10 mouse cellular contexts compared by ENCODE assay signal in the genomic region with DNA sequence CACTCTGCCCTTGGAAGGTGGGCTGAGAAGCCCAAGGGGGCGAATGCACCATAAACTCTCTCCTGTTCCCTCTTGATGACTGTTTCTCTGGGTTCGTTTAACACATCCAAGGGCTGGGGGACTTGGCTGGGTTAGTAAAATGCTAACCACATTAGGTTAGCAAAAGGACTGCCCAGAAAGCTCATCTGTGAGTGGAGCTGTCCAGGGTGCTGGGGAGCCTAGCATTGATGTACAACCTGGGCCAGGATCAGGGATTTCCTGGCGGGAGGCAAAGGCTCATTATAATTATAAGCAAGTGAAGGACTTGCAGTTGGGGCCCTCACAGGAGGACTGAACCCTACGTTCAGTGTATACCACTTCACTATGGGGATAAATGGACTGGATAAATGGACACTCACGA.
A peak's percentile ranks its signal among the peaks of the same experiment; 100 is the strongest.
DNase-seq lines count a peak whose midpoint lies in the region; ATAC-seq and TF ChIP-seq lines count a peak whose summit lies in the region.
"Had no signal": no experiment of that assay in that cellular context is flagged by ENCODE, and none has a peak within 500 bp of the region (broad histone marks: within the 10 kb centered on the region; RNA-seq: fewer than 3 reads in every experiment).

No protein-coding gene starts in this region.

- H3K9me3 ChIP-seq in kidney, embryonic 14.5 days (ENCODE audit: control insufficient read depth, low read length) = no peaks in the 10 kb centered on the region
- H3K9me3 ChIP-seq in ES-E14 (ENCODE audit: control insufficient read depth, insufficient read depth, low read depth, low read length) = no peaks in the 10 kb centered on the region
- no peaks in the 10 kb centered on the region for H3K9me3 ChIP-seq in limb, embryonic 10.5 days (replicated peaks)
- H3K9me3 ChIP-seq: stomach, embryonic 15.5 days had no signal

- intact Hi-C loops in left cerebral cortex, postnatal 25 days (cut with DNase I) = no loop called here

- no peak overlapping the region for H3K27ac ChIP-seq in kidney, embryonic 14.5 days (ENCODE audit: low read depth, low read length)
- no peak overlapping the region for H3K27ac ChIP-seq in ES-E14 (ENCODE audit: insufficient read depth, low read depth, low read length, poor library complexity, severe bottlenecking)
- H3K27ac ChIP-seq in limb, embryonic 10.5 days = no peak overlapping the region
- H3K27ac ChIP-seq: stomach, embryonic 15.5 days had no signal

- no peak overlapping the region for H3K4me3 ChIP-seq in kidney, embryonic 14.5 days (ENCODE audit: low read length)
- H3K4me3 ChIP-seq in ES-E14 (ENCODE audit: insufficient read depth in 1 of 2, low read depth in 1 of 2, low read length in 2 of 2, poor library complexity in 1 of 2, severe bottlenecking in 1 of 2) = no peak overlapping the region
- no peak overlapping the region for H3K4me3 ChIP-seq in limb, embryonic 10.5 days
- H3K4me3 ChIP-seq: erythroblast, embryonic 14.5 days; stomach, embryonic 15.5 days had no signal

- DNase-seq in kidney, adult 18-20 months = peak; percentile 9
- DNase-seq in ES-E14 (ENCODE audit: low read depth, low spot score) = peak; percentile 69
- peak; percentile 73 for DNase-seq in adrenal gland, postnatal 14 days
- DNase-seq in limb, embryonic 10.5 days (ENCODE audit: low spot score) = peak; percentile 85
- no peak for DNase-seq in left cerebral cortex, postnatal 25 days (ENCODE audit: low spot score in 2 of 2)
- no peak for DNase-seq in thymus, postnatal 0 days (ENCODE audit: low spot score)
- DNase-seq in left cerebral cortex, adult 9 months (ENCODE audit: low spot score in 2 of 2) = no peak

- no peak overlapping the region for H3K4me2 ChIP-seq in kidney, embryonic 14.5 days (replicated peaks; ENCODE audit: low read depth, low read length)
- H3K4me2 ChIP-seq: stomach, embryonic 15.5 days had no signal

- H3K36me3 ChIP-seq in kidney, embryonic 14.5 days (ENCODE audit: control insufficient read depth, insufficient read depth, low read length) = no peaks in the 10 kb centered on the region
- no peaks in the 10 kb centered on the region for H3K36me3 ChIP-seq in ES-E14 (ENCODE audit: control insufficient read depth, insufficient read depth, low read length, poor library complexity, severe bottlenecking)
- H3K36me3 ChIP-seq in limb, embryonic 10.5 days = no peaks in the 10 kb centered on the region
- H3K36me3 ChIP-seq: stomach, embryonic 15.5 days had no signal

- no peak overlapping the region for H3K9ac ChIP-seq in kidney, embryonic 14.5 days (ENCODE audit: low read depth, low read length)
- no peak overlapping the region for H3K9ac ChIP-seq in ES-E14 (ENCODE audit: insufficient read depth, low read depth, low read length, poor library complexity, severe bottlenecking)
- H3K9ac ChIP-seq: stomach, embryonic 15.5 days had no signal

- 19% methylated on average over 5 of the region's 5 CpGs for WGBS in kidney, embryonic 14.5 days
- 18% methylated on average over 5 of the region's 5 CpGs for WGBS in limb, embryonic 10.5 days

- no peaks in the 10 kb centered on the region for H3K27me3 ChIP-seq in kidney, embryonic 14.5 days (ENCODE audit: control insufficient read depth, insufficient read depth, low read length)
- no peaks in the 10 kb centered on the region for H3K27me3 ChIP-seq in limb, embryonic 10.5 days (ENCODE audit: low read depth, poor library complexity, severe bottlenecking)
- H3K27me3 ChIP-seq: stomach, embryonic 15.5 days had no signal

- no peaks in the 10 kb centered on the region for H3K4me1 ChIP-seq in kidney, embryonic 14.5 days (ENCODE audit: control insufficient read depth, insufficient read depth, low read length)
- H3K4me1 ChIP-seq in ES-E14 (ENCODE audit: control insufficient read depth in 2 of 2, insufficient read depth in 2 of 2, low read length in 2 of 2, poor library complexity in 1 of 2) = peaks cover 0 to 3% of the 10 kb centered on the region in 2 experiments; a peak in 1 of 4 replicates
- no peaks in the 10 kb centered on the region for H3K4me1 ChIP-seq in limb, embryonic 10.5 days
- H3K4me1 ChIP-seq: stomach, embryonic 15.5 days had no signal

- in situ Hi-C loops in ES-E14 (cut with MboI; ENCODE audit: low sequenced_read_pairs in 2 of 2, unreplicated experiment in 2 of 2) = no loop called here

- no peak for ATAC-seq in kidney, embryonic 14.5 days (ENCODE audit: low FRiP score, low TSS enrichment)

TF ChIP-seq in ES-E14, 5 proteins besides CTCF, POLR2A, EP300 and RAD21:
- TF ChIP-seq ZNF384 (IDR thresholded peaks at IDR 0.05; ENCODE audit: low read depth, low read length) (no peak), ZC3H11A (IDR thresholded peaks at IDR 0.05; ENCODE audit: borderline replicate concordance, low read depth, low read length) (no peak), MAFK (IDR thresholded peaks at IDR 0.05; ENCODE audit: insufficient read depth, low read depth, low read length) (no peak), HCFC1 (IDR thresholded peaks at IDR 0.05; ENCODE audit: borderline replicate concordance, insufficient read depth, low read length) (no peak), CHD2 (IDR thresholded peaks at IDR 0.05; ENCODE audit: low read depth, low read length) (no peak)

Comparison
In these comparisons a context has a peak if more than half of its experiments do, and no peak if none do; other contexts are left out.
1. DNase-seq: peak in kidney, adult 18-20 months (single experiment), ES-E14 (single experiment), adrenal gland, postnatal 14 days (single experiment) and limb, embryonic 10.5 days (single experiment); none in left cerebral cortex, postnatal 25 days (0 of 2), thymus, postnatal 0 days (single experiment) and left cerebral cortex, adult 9 months (0 of 2).